Comparison of ENCODE assay signal across 15 mouse cellular contexts in the genomic region with DNA sequence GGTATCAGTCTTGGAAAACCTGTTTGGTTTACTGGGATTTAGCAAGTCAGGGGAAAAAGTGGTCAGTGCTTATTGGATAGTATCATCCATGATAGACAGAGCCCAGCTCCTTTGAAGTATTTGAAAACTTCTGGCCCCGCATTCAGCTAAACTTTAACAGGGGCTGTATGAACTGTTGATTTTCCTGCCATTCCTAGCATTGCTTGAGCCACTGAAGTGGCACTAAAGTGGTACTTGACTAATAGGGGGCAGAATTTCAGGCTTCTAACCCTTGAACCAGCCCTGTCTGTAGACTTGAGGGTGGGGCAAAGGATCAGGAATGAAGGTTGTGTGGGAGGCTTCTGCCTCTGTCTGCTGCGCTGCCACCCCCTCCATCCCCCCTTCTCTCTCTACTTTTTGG. TPM values are rescaled to one million over a fixed set of nuclear protein-coding genes. Genes with fewer than 3 reads are reported as not detected.
DNase-seq lines count a peak whose midpoint lies in the region; ATAC-seq and TF ChIP-seq lines count a peak whose summit lies in the region.
"Had no signal": no experiment of that assay in that cellular context is flagged by ENCODE, and none has a peak within 500 bp of the region (broad histone marks: within the 10 kb centered on the region; RNA-seq: fewer than 3 reads in every experiment).

No protein-coding gene starts in this region.

- H3K4me1 ChIP-seq in heart, embryonic 13.5 days, result peaks cover 19% of the 10 kb centered on the region
- H3K4me1 ChIP-seq in CH12.LX (ENCODE audit: control insufficient read depth in 1 of 2, insufficient read depth in 2 of 2), result peaks cover 6 to 27% of the 10 kb centered on the region in 2 experiments; a peak in 3 of 4 replicates
- peaks cover 13% of the 10 kb centered on the region; the same call in 1 of the 2 replicates for H3K4me1 ChIP-seq in kidney, adult 2 months (ENCODE audit: control insufficient read depth, insufficient read depth, low read length)
- no peaks in the 10 kb centered on the region for H3K4me1 ChIP-seq in lung, embryonic 15.5 days
- H3K4me1 ChIP-seq: limb, embryonic 15.5 days; stomach, embryonic 15.5 days had no signal

- H3K27me3 ChIP-seq in heart, embryonic 13.5 days (replicated peaks), result 0 out of 2 replicates have a peak, but pooled peaks cover under 1% of the 10 kb centered on the region
- H3K27me3 ChIP-seq in CH12.LX (replicated peaks), result no peaks in the 10 kb centered on the region
- no peaks in the 10 kb centered on the region for H3K27me3 ChIP-seq in kidney, adult 2 months (replicated peaks; ENCODE audit: control insufficient read depth, insufficient read depth, low read length)
- H3K27me3 ChIP-seq in lung, embryonic 15.5 days, result no peaks in the 10 kb centered on the region
- H3K27me3 ChIP-seq: limb, embryonic 15.5 days; stomach, embryonic 15.5 days had no signal

- TF ChIP-seq RAD21 in CH12.LX (IDR thresholded peaks at IDR 0.05; ENCODE audit: low read depth, low read length), result no peak

- H3K9ac ChIP-seq in heart, embryonic 13.5 days, result 0 out of 2 replicates have a peak overlapping the region, but pooled peaks have one; percentile 10
- peak overlapping the region; percentile 69 for H3K9ac ChIP-seq in CH12.LX (ENCODE audit: insufficient read depth, low read depth)
- no peak overlapping the region for H3K9ac ChIP-seq in lung, embryonic 15.5 days
- H3K9ac ChIP-seq: limb, embryonic 15.5 days; stomach, embryonic 15.5 days had no signal

- intact Hi-C loops in gastrocnemius, postnatal 14 days (cut with DNase I; ENCODE audit: low total_unique reads), result no loop called here

- H3K4me3 ChIP-seq in heart, embryonic 13.5 days, result peak overlapping the region; percentile 23
- H3K4me3 ChIP-seq in CH12.LX (replicated peaks in 1 of 3; ENCODE audit: low read depth in 2 of 3, low read length in 2 of 3, poor library complexity in 1 of 3), result peak overlapping the region; percentile 30 to 44 (median 35)
- no peak overlapping the region for H3K4me3 ChIP-seq in kidney, adult 2 months (ENCODE audit: insufficient read depth, low read depth, low read length)
- no peak overlapping the region; the same call in 1 of the 2 replicates for H3K4me3 ChIP-seq in lung, embryonic 15.5 days
- H3K4me3 ChIP-seq: limb, embryonic 15.5 days; stomach, embryonic 15.5 days had no signal

- H3K27ac ChIP-seq in heart, embryonic 13.5 days (replicated peaks), result peak overlapping the region; percentile 39; the same call in 1 of the 2 replicates
- no peak overlapping the region for H3K27ac ChIP-seq in CH12.LX (ENCODE audit: insufficient read depth, low read depth)
- peak overlapping the region; percentile 75 for H3K27ac ChIP-seq in kidney, adult 2 months (ENCODE audit: insufficient read depth, low read depth, low read length)
- peak overlapping the region; percentile 44; the same call in 1 of the 2 replicates for H3K27ac ChIP-seq in lung, embryonic 15.5 days
- H3K27ac ChIP-seq: limb, embryonic 15.5 days; stomach, embryonic 15.5 days had no signal

- peak overlapping the region; percentile 56 for H3K4me2 ChIP-seq in heart, embryonic 13.5 days
- peak overlapping the region; percentile 82 for H3K4me2 ChIP-seq in CH12.LX (ENCODE audit: insufficient read depth, low read depth, poor library complexity, severe bottlenecking)
- H3K4me2 ChIP-seq in lung, embryonic 15.5 days, result peak overlapping the region; percentile 41
- H3K4me2 ChIP-seq: limb, embryonic 15.5 days; stomach, embryonic 15.5 days had no signal

- no peak for ATAC-seq in heart, embryonic 13.5 days (ENCODE audit: extremely low read depth, insufficient number of reproducible peaks, low FRiP score, low TSS enrichment)
- peak; percentile 44 for ATAC-seq in lung, embryonic 15.5 days (ENCODE audit: borderline replicate concordance, extremely low read depth, low FRiP score, low TSS enrichment)
- ATAC-seq: intestine, embryonic 16.5 days had no signal

- TF ChIP-seq POLR2A in CH12.LX (IDR thresholded peaks at IDR 0.05; ENCODE audit: low read depth, low read length), result no peak
- TF ChIP-seq POLR2A in kidney, adult 2 months (IDR thresholded peaks at IDR 0.05; ENCODE audit: low read depth, low read length), result no peak

- H3K79me2 ChIP-seq in CH12.LX (replicated peaks; ENCODE audit: control insufficient read depth, extremely low read depth, insufficient read depth, poor library complexity, severe bottlenecking), result peaks cover 63% of the 10 kb centered on the region

- no peak for DNase-seq in heart, adult 11 months
- DNase-seq in CH12.LX (ENCODE audit: extremely low read depth), result no peak
- peak; percentile 74 for DNase-seq in kidney, adult 2 months
- no peak for DNase-seq in left cerebral cortex, adult 9 months (ENCODE audit: low spot score in 2 of 2)
- no peak for DNase-seq in gastrocnemius, postnatal 14 days
- DNase-seq in adrenal gland, postnatal 25 days, result no peak
- DNase-seq: B cell, adult 2 months; cerebellum, postnatal 10 days; heart, postnatal 36 days; thymus, postnatal 36 days had no signal

- in situ Hi-C loops in CH12.LX (cut with MboI; ENCODE audit: low pct_ligation_motif_present, low pct_unique_long_range_greater_than_20kb, low sequenced_read_pairs), result no loop called here

- TF ChIP-seq EP300 in CH12.LX (IDR thresholded peaks at IDR 0.05; ENCODE audit: low read length), result no peak

- no peaks in the 10 kb centered on the region for H3K9me3 ChIP-seq in heart, embryonic 13.5 days
- no peaks in the 10 kb centered on the region for H3K9me3 ChIP-seq in CH12.LX (replicated peaks; ENCODE audit: low read length)
- H3K9me3 ChIP-seq in lung, embryonic 15.5 days, result no peaks in the 10 kb centered on the region
- H3K9me3 ChIP-seq: limb, embryonic 15.5 days; stomach, embryonic 15.5 days had no signal

- WGBS in heart, embryonic 13.5 days, result 25% methylated on average over 2 of the region's 2 CpGs
- WGBS in kidney, adult 2 months, result 17% methylated on average over 2 of the region's 2 CpGs
- 54% methylated on average over 2 of the region's 2 CpGs for WGBS in lung, embryonic 15.5 days

- dilution Hi-C loops in CH12.LX (cut with MboI; ENCODE audit: extremely low pct_ligation_motif_present, extremely low pct_unique_long_range_greater_than_20kb, low sequenced_read_pairs), result no loop called here

- 0 out of 2 replicates have a peak, but pooled peaks cover 2% of the 10 kb centered on the region for H3K36me3 ChIP-seq in heart, embryonic 13.5 days
- peaks cover 0 to 8% of the 10 kb centered on the region in 2 experiments for H3K36me3 ChIP-seq in CH12.LX (replicated peaks in 1 of 2; ENCODE audit: control insufficient read depth in 1 of 2, insufficient read depth in 1 of 2, low read length in 1 of 2)
- no peaks in the 10 kb centered on the region for H3K36me3 ChIP-seq in kidney, adult 2 months (ENCODE audit: control insufficient read depth, insufficient read depth, low read length)
- H3K36me3 ChIP-seq in lung, embryonic 15.5 days, result no peaks in the 10 kb centered on the region
- H3K36me3 ChIP-seq: limb, embryonic 15.5 days; stomach, embryonic 15.5 days had no signal

- no peak for TF ChIP-seq CTCF in CH12.LX (conservative IDR thresholded peaks at IDR 0.05 in 1 of 2, IDR thresholded peaks at IDR 0.05 in 1 of 2; ENCODE audit: low read depth in 2 of 2, low read length in 2 of 2)
- no peak for TF ChIP-seq CTCF in kidney, adult 2 months (conservative IDR thresholded peaks at IDR 0.05; ENCODE audit: insufficient read depth, insufficient read length, low read depth, low read length)

TF ChIP-seq in CH12.LX, 34 proteins besides CTCF, POLR2A, EP300 and RAD21:
- TF ChIP-seq ZMIZ1 (IDR thresholded peaks at IDR 0.05; ENCODE audit: low read depth, low read length) (no peak), USF2 (conservative IDR thresholded peaks at IDR 0.05; ENCODE audit: low read depth, low read length) (no peak)
TF ChIP-seq in CH12.LX: peak in this region for 0.

RNA-seq across cellular contexts. Expression of a gene that starts 3.2 kb away (rescaled TPM):
- polyA plus RNA-seq in heart, embryonic 13.5 days (2015; fragmentation: Nextera tagmentation; extraction: Ambion mirVana), result 180 and 183 TPM in 2 replicates
- total RNA-seq in CH12.LX (2012; rRNA removed), result 51.2 and 55.1 TPM in 2 replicates
- total RNA-seq in CH12.LX (2014; rRNA removed), result 39.9 and 56.2 TPM in 2 replicates
- polyA plus RNA-seq in CH12.LX (2012; ENCODE audit: insufficient read length, low read depth), result 291 and 315 TPM in 2 replicates
- 82.2 and 101 TPM in 2 replicates for polyA plus RNA-seq in kidney, adult 2 months (2012; rRNA removed)
- 182 and 194 TPM in 2 replicates for polyA plus RNA-seq in lung, embryonic 15.5 days (2015; fragmentation: Nextera tagmentation; extraction: Ambion mirVana)
- 10 to 100 TPM; 52.9 to 62.6 TPM for total RNA-seq in gastrocnemius, postnatal 14 days (2021)
- 128 and 142 TPM in 2 replicates for total RNA-seq in adrenal gland, postnatal 25 days (2021)

Comparison
In these comparisons a context has a peak if more than half of its experiments do, and no peak if none do; other contexts are left out.
1. H3K4me3 ChIP-seq: peak in heart, embryonic 13.5 days (single experiment) and CH12.LX (3 of 3); none in kidney, adult 2 months (single experiment) and lung, embryonic 15.5 days (single experiment).
2. Peak in every context shown above with its lines, with median percentiles within 50 percentile points of each other: H3K4me2 ChIP-seq.